Mouse (Mus musculus) small intestine, adult 2 months (tissue): ENCODE data around the gene Sema4b. TPM values are rescaled to one million over a fixed set of nuclear protein-coding genes. Genes with fewer than 3 reads are reported as not detected.

ENCODE experiments used
- H3K27ac ChIP-seq: fragments of 200-500 bp; 2 replicates; pipeline ENCODE4 v1.5.1; 2012; ENCODE audit warnings: low read depth, low read length, control low read depth, inconsistent platforms; ENCODE audit not compliant: insufficient read depth
- H3K27me3 ChIP-seq: fragments of 200-500 bp; 2 replicates; pipeline ENCODE4 v1.6.1; 2012; ENCODE audit warnings: mild to moderate bottlenecking, moderate library complexity, low read length, inconsistent platforms; ENCODE audit not compliant: control insufficient read depth, insufficient read depth
- H3K36me3 ChIP-seq: fragments of 200-500 bp; 2 replicates; pipeline ENCODE4 v1.6.1; 2012; ENCODE audit warnings: mild to moderate bottlenecking, low read length, control low read depth, inconsistent platforms; ENCODE audit not compliant: control insufficient read depth, insufficient read depth
- H3K4me1 ChIP-seq: fragments of 200-500 bp; 2 replicates; pipeline ENCODE4 v1.6.1; 2012; ENCODE audit warnings: low read length, inconsistent platforms, mixed read lengths; ENCODE audit not compliant: control insufficient read depth, insufficient read depth, insufficient read length
- H3K4me3 ChIP-seq: fragments of 200-500 bp; 2 replicates; pipeline ENCODE4 v1.5.1; 2012; ENCODE audit warnings: low read depth, mild to moderate bottlenecking, control low read depth, inconsistent platforms, low read length, moderate library complexity
- CTCF ChIP-seq: fragments of 200-500 bp; IDR thresholded peaks from 2 replicates; pipeline ENCODE4 v1.5.1; 2012; ENCODE audit warnings: low read depth, mild to moderate bottlenecking, control low read depth, inconsistent platforms, low read length, moderate library complexity, mixed read lengths; ENCODE audit not compliant: insufficient replicate concordance, insufficient read length; ENCODE audit errors: extremely low read depth
- POLR2A ChIP-seq: fragments of 200-500 bp; IDR thresholded peaks from 2 replicates; pipeline ENCODE4 v1.6.1; 2012; ENCODE audit warnings: low read depth, mild to moderate bottlenecking, control low read depth, inconsistent platforms, low read length, moderate library complexity
- WGBS: fragments of 180-500 bp; shearing (Covaris S2); methylation state at CpG from one replicate; pipeline ENCODE4 v1.1.7; 2018; 5-methylcytosine and 5-hydroxymethylcytosine counted together
- polyA plus RNA-seq: library from polyadenylated mRNA; depleted of rRNA; stranded (reverse); fragments of >200 nt; gene quantifications from 2 replicates; pipeline ENCODE4 v1.2.3, GENCODE M21; 2012

Gene Sema4b
- polyA plus RNA-seq, 1 experiment = 84.4 TPM

DNA sequence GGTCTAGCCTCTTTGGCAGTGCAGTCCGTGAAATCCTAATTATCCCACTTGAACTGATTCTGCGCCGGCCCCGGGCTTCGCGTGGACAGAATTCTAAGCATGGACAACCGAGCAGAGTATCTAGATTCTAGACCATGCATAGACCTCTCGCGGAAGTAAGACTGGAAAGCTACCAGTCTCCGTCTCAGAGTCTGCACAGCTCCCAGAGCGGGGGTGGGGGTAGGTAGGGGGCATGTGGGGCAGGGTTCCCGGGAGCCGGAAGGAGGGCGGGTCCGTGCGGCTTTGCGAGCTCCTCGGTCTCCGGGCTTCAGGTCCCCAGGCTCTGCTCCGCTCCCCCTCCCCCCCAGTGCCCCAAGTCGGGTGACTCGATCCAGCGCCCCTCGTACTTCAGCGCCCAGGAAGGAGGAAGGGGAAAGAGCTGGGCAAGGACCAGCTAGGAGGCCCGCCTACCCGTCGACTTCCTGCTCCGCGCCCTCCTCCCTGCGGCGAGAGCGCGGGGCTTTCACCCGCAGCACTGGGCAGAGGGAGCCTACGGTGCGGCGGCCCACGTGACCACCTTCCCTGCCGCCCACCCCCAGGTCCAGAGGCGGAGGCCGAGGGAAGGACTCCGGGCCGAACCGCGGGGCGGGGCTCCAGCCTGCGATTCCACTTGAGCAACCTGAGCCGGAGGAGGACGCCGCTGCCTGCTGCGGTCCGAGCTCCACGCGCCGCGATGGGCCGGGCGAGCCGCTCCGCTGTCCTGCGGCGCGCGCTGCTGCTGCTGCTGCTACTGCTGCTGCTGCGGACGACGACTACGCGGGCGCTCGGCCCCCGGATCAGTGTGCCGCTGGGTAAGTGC, 11.5 kb downstream of the Sema4b start:
- TF ChIP-seq CTCF (no peak), POLR2A (0 out of 2 replicates have a peak, but pooled peaks have one; percentile 5)
- under 1% methylated on average over 74 of the region's 74 CpGs for WGBS
- Histone ChIP-seq H3K4me3 (peak overlapping the region; percentile 81), H3K27me3 (no peaks in the 10 kb centered on the region), H3K27ac (peak overlapping the region; percentile 76), H3K36me3 (peaks cover 33% of the 10 kb centered on the region), H3K4me1 (peaks cover 42% of the 10 kb centered on the region)

DNA sequence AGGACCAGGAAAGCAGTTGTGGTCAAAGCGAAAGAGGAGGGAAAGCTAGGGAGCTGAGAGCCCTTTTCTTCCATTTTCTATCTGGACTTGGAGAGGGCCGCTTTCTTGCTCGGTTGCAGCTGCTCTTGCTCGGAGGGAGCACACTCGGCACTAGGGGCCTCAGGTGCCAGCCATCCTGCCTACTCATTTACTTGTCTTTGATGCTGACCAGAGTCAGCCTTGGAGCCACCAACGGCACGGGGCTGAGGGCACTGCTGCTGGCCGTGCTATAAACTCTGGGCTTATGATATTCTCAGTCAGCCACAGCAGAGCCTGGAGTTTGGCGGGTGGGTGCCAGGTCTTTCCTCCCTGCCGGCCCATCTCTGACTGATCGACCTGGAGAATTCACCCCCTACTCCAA, 12.2 kb downstream of the Sema4b start:
- peaks cover 36% of the 10 kb centered on the region for H3K36me3 ChIP-seq
- H3K27ac ChIP-seq = peak overlapping the region; percentile 59
- no peaks in the 10 kb centered on the region for H3K27me3 ChIP-seq
- WGBS = 3% methylated on average over 11 of the region's 11 CpGs
- peaks cover 44% of the 10 kb centered on the region for H3K4me1 ChIP-seq
- peak overlapping the region; percentile 81 for H3K4me3 ChIP-seq
- TF ChIP-seq CTCF (no peak), POLR2A (no peak)

DNA sequence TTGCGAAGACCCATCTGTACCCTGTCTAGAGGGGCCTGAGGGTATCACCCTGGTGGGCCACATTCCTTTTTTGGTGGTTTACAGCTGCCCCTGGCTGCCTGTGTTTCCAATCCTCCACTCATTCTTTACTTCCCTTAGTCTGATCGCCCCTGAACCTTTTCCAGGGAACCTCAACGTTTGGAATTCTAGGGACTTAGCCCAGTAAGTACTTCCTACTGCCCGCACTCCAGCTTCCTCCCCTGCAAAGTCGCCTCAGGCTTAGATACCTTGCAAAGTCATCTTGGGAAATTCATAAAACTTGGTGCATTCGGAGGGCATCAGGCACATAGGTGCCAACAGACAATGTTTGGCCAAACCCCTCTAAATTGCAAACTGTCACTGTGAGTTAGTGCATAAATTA, 12.6 kb downstream of the Sema4b start:
- no peak for TF ChIP-seq POLR2A
- no peak for TF ChIP-seq CTCF
- H3K36me3 ChIP-seq = peaks cover 33% of the 10 kb centered on the region
- no peaks in the 10 kb centered on the region for H3K27me3 ChIP-seq
- H3K27ac ChIP-seq = peak overlapping the region; percentile 59
- peaks cover 42% of the 10 kb centered on the region for H3K4me1 ChIP-seq
- WGBS = 22% methylated on average over 6 of the region's 6 CpGs
- peak overlapping the region; percentile 81 for H3K4me3 ChIP-seq

DNA sequence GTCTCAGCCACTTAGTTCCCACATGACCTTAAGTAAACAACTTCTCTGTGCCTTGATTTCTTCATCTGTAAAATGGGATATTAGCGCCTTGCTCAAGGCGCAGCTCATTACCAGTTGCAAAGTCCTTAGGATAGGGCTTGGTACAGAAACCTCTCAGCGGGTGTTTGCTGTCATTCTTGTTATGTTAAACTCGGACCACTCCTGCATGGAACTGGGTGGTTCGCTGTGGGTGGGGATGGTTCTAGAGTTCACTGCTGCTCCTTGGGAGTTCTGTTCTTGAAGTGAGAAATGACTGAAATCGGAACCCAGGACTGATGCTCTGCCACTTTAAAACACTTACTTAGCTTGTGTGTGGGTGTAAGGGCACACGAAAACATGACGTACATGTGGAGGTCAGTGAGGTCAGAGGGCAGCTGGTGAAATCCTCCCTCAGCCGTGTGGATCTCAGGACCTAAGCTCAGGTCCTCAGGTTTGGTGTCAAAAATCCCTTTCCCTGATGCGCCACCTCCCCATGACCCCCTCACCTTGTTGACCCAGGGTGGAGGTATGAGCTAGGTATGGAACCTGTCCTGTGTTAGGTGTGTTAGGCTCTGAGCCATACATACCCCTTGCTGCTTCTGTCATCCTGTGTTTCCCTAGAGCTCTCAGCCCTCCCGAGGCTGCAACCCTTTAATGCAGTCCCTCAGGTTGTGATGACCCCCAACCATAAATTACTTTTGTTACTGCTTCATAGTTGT, 13.4 kb downstream of the Sema4b start:
- 69% methylated on average over 11 of the region's 11 CpGs for WGBS
- Histone ChIP-seq H3K27ac (no peak overlapping the region), H3K27me3 (no peaks in the 10 kb centered on the region), H3K36me3 (peaks cover 33% of the 10 kb centered on the region), H3K4me3 (peak overlapping the region; percentile 7), H3K4me1 (peaks cover 42% of the 10 kb centered on the region)
- TF ChIP-seq CTCF (no peak), POLR2A (no peak)

DNA sequence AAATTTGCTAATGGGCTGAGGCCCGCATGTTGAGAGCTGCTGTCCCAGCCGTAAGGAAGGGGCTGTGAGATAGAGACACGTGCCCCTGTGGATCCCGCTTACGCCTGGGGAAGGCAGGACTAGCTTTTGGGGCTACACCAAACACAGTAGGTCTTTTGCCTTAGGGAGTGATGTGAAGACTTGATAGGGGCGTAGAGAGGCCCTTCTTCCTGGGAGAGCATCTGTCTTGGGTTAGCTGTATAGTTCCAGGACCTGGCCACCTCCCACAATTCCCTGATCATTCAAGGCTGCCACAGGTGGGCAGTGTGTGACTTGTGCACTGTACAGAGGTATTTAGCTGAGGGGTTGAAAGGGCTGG, 13.9 kb downstream of the Sema4b start:
- TF ChIP-seq CTCF = no peak
- no peak for TF ChIP-seq POLR2A
- WGBS = 84% methylated on average over 6 of the region's 6 CpGs
- peaks cover 43% of the 10 kb centered on the region for H3K4me1 ChIP-seq
- peaks cover 33% of the 10 kb centered on the region for H3K36me3 ChIP-seq
- no peaks in the 10 kb centered on the region for H3K27me3 ChIP-seq
- no peak overlapping the region for H3K27ac ChIP-seq
- peak overlapping the region; percentile 7; the same call in 1 of the 2 replicates for H3K4me3 ChIP-seq

DNA sequence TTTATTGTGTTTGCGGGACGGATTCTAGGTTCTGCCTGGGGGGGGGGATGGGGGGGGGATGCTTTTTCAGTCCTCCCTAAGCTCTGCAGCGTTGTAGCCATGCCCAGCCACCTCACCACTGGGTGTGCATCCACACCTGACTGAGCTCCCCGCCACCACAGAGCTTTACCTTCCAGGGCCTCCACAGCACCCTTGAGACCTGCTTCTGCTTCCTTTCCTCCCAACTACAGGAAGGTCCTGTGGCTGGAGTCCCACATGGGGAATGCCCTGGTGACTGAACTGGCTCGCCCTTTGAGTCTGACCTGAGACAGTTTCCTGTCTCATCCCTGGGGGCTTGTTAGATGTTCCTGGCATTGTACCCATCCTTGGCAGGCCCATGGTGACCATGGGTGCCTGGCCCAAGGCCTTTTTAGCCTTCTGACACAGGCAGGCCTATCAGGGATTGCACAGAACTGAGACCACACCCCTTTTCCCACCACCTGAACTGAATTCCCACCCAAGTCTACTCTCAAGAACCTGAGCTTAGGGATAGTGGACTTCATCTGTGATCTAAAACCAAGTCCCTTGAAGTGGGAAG, 14.4 kb downstream of the Sema4b start:
- H3K27ac ChIP-seq = no peak overlapping the region
- no peaks in the 10 kb centered on the region for H3K27me3 ChIP-seq
- H3K4me3 ChIP-seq = peak overlapping the region; percentile 2; the same call in 1 of the 2 replicates
- TF ChIP-seq POLR2A (no peak), CTCF (no peak)
- 82% methylated on average over 5 of the region's 5 CpGs for WGBS
- H3K4me1 ChIP-seq = peaks cover 48% of the 10 kb centered on the region
- peaks cover 33% of the 10 kb centered on the region for H3K36me3 ChIP-seq

DNA sequence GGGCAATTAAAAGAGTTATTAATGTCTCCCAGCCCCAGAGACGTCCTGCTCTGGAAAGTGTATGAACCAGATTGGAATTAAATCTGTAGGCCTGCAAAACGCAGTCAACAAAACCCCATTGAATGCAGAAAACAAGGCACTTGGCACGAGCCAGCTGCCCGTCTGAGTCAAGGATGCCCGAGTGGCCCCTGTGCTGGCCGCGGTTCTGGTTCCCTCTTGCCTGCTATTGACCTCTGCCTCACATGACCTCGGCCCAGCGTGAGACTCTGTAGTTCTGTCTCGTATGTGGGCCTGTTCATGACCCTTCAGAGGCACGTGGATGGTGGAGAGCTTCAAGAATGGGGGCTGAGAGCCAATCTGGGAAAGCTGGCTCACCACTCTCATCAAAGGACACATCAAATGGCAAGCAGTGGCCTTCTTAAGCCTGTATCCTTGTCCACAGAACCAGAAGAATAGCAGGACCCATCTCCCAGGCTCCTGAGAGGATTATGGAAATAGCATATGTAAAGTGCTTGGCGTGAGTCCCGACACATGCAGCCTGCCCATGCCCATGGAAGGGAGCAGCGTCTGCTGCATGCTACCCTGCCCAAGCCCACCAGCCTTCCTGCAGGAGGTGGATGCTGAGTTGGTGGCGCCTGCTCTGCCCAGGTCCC, 15.4 kb downstream of the Sema4b start:
- 83% methylated on average over 15 of the region's 15 CpGs for WGBS
- Histone ChIP-seq H3K27ac (no peak overlapping the region), H3K36me3 (peaks cover 33% of the 10 kb centered on the region), H3K4me3 (no peak overlapping the region), H3K4me1 (peaks cover 57% of the 10 kb centered on the region), H3K27me3 (no peaks in the 10 kb centered on the region)
- no peak for TF ChIP-seq CTCF
- no peak for TF ChIP-seq POLR2A
